Mouse (Mus musculus) lung, postnatal 14 days (tissue): ENCODE data around the gene Emilin3.
A peak's percentile ranks its signal among the peaks of the same experiment; 100 is the strongest.

Source experiments
- DNase-seq: peaks from one replicate; pipeline ENCODE4 v3.0.0; 2021

Gene Emilin3

DNA sequence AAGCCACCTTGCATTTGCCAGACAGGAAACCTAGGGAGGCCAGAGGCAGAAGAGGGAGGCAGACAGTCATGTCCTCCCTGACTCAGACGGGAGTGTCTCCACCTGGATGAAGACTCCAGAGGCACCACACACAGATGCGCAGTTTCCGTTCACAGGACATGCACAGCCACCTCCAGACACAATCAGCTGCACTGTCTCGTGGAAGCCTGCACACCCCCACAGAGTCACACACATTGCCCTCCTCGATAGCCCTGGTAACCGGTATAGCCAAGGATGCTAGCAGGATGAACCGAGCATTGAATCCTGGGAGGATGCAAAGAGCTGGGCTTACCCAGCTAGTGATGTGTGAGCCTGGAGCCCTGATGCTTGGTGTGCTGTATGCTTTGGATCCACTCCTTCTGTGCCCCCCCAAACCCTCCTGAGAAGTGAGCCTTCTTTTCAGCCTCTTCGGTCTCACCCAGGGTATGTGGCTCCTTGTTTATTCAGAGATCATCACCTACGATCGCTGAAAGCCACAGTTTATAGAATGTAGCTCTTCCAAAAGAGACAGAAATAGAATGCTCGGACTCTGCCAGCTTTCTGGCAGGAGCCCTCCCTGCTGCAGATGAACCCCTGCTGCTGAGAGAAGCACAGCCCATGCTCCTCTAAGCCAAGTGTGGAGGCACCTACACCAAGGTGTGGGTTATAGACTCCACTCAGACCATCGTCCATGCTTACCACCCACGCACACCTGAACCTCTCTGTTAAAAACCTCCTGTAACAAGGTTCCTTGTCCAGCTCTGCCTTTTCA is 3.9 kb upstream of the Emilin3 start:
- DNase-seq, result no peak

DNA sequence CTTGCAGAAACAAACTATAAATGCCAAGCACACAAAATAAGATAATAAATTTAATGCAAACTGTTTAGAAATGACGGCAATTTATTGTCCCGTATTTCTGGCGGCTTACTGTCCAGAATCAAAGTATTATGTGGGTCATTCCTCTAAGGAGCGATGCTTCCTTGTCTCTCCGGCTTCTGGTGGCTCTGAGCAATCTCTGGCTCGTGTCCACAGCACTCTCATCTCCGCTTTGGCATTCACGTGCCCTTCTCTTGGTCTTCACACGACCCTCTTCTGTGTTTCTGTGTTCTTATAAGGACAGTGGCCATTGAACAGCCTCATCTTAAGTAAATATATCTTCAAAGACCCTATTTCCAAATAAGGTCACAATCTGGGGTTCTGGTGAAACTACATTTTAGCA is 2.5 kb upstream of the Emilin3 start:
- DNase-seq, result no peak

DNA sequence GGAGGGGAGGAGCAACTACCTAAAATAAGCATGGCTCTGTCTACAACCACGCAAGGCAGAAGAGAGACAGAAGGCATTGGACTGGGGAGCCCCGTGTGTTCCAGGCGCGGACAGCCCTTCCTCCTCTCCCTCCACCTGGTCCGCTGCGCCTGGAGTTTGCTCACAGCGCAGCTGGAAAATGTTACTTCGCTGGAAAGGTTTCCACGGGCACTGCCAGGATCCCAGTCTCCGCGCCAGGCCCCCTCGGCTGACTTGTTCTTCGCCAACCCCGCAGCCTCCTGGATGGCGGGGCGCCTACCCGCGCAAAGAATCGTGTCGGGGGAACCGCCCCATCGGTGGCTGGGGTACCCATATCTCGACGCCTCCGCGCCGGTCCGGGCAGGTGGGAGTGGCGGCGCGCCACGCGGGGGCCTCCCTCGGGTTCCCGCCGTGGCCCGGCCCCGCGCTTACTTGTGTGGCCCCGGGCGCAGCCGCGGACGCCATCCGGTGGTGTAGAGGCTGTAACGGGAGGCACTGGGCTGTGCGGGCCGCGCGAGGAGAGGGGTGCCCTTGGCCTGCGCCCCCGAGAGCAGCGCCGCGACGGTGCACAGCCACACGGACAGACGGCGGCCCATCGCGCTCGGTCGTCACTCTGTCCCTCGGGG is 448 bp downstream of the Emilin3 start:
- no peak for DNase-seq

- DNase-seq, result no peak
These were observed 1.5 kb downstream of the Emilin3 start for GRCm38 (mm10) chr2:160910633-160911032.

GRCm38 (mm10) chr2:160908607-160909006 is 3.5 kb downstream of the Emilin3 start:
- DNase-seq, result peak; percentile 15

GRCm38 (mm10) chr2:160906101-160906500 is 6.0 kb downstream of the Emilin3 start:
- no peak for DNase-seq

DNA sequence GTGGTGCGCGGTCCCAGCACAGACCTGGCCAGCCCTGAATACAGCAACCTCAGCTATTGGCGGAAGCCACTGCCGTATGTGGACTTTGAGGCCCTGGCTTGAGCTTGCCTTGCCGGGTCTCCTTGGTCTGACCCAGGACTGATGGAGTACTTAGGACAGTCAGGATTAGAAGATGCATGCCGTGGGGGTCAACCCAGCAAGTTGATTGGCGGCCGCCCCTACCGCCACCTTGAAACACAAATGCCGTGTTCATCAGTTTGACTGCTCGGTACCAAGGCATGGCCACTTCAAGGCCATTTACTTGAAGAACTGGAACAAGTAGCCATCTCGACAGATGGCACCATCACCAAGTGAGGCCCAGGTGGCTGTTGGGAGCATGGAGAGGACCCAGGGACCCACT is 6.8 kb downstream of the Emilin3 start:
- no peak for DNase-seq

- no peak for DNase-seq
These were observed 10.3 kb downstream of the Emilin3 start for GRCm38 (mm10) chr2:160901656-160902412.

DNA sequence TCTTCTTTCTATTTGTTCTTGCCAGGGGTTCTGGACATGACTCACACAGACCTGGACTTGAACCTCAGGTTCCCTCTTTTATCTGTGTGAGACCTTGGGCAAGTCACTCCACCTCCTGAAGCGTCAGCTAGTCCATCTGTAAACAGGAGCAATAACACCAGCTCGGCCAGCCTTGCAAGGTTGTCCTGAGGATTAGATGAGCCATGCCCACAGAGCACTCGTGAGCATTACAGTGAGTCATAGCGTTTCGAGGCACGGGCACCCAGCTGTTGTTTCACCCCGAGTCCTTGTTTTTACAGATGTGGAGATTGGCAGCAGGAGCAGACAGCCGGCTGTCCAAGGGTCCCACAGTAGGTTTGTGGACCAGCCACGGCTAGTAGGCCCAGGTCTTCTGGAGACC is 20.4 kb downstream of the Emilin3 start:
- DNase-seq, result no peak

DNA sequence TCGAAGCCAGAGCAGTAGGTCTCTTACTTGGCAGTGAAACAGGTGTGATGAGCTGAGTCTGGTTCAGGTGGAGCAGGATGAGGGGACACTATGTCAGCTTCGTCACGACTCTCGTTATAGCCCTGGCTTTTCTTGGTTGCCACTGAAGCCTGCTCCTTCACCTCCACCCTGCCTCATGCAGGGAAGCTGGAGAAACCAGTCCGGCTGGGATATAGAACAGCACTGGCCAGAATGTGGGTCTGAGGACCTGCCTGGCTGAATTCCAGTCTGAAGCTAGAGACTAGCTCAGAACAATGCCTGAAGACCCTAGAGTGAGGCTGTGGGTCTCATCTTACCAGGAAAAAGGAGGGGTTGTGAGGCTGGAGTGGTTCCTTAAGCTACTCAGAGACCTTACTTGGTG is 21.1 kb downstream of the Emilin3 start:
- DNase-seq, result no peak

- DNase-seq, result peak; percentile 63
These were observed 24.3 kb downstream of the Emilin3 start for GRCm38 (mm10) chr2:160887859-160888258.

DNA sequence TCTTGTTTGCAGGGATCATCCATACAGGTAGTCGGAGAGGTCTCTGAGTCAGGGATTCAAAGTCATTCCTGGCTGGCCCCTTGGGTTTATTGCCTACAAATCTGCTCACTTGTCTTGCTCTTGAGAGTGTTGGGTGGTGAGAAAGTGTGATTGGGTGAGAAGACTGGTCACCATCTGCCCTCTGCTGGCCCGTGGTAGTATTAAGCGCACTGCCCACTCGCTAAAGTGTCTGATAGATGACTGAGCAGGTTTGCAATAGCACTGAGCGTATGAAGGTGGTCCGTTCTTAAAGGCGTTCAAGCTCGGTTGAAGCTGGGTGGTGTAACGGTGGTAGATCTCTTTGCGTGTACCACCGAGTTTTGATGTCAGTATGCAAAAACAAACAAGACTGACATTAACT is 24.8 kb downstream of the Emilin3 start:
- DNase-seq, result peak; percentile 90

GRCm38 (mm10) chr2:160886221-160886620 is 25.9 kb downstream of the Emilin3 start:
- DNase-seq, result no peak

- DNase-seq, result peak; percentile 71
These were observed 27.3 kb downstream of the Emilin3 start for GRCm38 (mm10) chr2:160884830-160885229.

DNA sequence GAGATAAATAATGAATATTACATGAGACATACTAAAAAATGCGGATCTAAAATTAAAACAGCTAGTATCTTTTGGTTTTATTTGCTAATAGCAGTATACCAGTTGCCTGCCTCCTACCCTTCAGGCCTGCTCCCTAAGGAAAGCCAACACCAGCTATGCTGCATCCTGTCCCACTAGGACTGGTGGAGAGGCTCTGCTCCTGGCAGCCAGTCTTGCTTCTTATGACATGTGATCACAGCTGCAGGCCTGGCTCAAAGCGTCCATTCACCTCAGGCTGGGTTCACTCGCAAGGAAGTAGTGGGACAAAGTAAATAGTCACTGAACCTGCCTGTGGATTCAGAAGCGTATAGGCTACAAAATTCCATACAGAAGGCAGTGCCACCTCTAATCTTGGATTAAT is 28.2 kb downstream of the Emilin3 start:
- DNase-seq, result peak; percentile 66

DNA sequence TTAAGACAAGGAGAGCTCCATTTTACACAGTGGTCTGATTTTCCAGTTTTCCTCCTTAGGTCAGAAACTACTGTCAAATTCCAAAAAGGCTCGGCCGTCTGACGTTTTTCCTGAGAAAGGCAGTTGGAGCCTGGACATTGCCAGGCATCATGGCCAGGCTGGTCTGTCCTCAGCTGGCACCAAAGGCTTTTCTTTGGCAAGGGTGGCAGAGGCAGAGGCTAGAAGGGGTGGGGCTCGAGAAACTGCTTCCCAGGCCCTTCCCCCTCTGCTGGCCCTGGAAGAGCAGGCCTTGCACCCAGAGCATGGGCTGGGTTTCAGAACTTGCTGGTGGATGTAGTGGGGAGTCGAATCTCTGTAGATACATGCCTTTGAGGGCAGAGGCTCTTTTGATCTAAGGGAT is 29.7 kb downstream of the Emilin3 start:
- DNase-seq, result no peak

GRCm38 (mm10) chr2:160881462-160882101 is 30.5 kb downstream of the Emilin3 start:
- DNase-seq, result no peak

GRCm38 (mm10) chr2:160880453-160881195 is 31.5 kb downstream of the Emilin3 start, which contains the start of gene Lpin3:
Gene Lpin3, plus strand, starts transcription at chr2:160880670.
- DNase-seq, result peak; percentile 68

GRCm38 (mm10) chr2:160876115-160876514 is 36.0 kb downstream of the Emilin3 start:
- no peak for DNase-seq

DNA sequence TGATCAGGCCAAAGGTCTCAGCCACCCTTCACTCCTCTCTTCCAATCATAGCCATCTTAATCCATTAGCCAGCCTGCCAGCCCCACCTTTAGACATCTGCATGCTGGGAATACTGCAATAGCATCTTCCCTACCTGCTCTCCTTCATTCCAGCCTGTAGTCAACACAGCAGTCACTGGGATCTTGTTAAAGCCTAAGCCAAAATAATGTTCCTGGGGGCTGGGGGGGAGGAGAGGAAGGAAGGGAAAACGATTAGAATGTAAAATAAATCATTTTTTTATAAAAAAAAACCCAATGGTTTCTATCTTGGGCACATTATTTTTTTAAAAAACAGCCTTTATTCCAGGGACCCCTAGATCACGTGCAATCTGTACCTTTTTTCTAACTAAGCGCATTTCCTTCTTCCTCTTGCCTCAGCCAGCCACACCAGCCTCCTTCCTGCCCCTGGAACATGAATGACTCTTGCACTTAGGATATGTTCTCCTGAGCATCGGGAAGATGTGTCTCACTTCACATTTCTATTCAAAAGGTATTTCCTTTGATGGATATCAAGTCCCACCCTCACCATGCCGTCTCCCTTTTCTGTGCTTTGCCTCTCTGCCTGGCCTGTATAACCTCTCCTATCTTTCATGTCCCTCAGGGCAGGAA is 37.8 kb downstream of the Emilin3 start:
- DNase-seq, result no peak

- peak; percentile 95 for DNase-seq
These were observed 39.2 kb downstream of the Emilin3 start, which contains the start of gene Zhx3 for GRCm38 (mm10) chr2:160872890-160873382. Gene Zhx3, minus strand, starts transcription at chr2:160872998.

DNA sequence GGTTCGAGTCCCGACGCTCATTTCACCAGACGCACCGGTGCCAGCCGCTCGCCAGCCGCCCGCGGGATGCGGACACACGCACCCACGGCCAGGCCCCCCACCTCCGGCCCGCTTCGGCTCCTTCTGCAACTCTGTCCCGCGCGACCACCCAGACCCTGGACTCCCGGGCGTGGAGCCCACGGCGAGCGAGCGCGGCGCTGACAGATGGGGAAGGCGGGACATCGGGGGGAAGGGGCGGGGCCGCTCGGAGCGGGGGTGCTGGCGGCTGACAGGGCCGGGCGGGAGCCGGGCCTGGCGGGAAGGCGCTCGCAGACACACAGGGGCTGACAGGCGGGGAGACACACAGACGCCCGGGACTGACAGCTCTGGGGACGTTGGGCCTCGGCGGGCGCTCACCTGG is 39.7 kb downstream of the Emilin3 start:
- peak; percentile 81 for DNase-seq
